Mouse (Mus musculus): Measurements from ENCODE around the gene Ankrd34b. TPM values are rescaled to one million over a fixed set of nuclear protein-coding genes. Genes with fewer than 3 reads are reported as not detected.

Gene Ankrd34b
- polyA plus RNA-seq (2021; fragmentation: Nextera tagmentation), result 6.7 and 12.1 TPM in 2 replicates
- long read RNA-seq, experiment 1, full-length matches to known transcripts, result 6 of 12 reads
- long read RNA-seq, experiment 1, partial matches to known transcripts, result 0 of 12 reads
- long read RNA-seq, experiment 1, other reads (novel, unspliced or antisense), result 6 of 12 reads
- long read RNA-seq, experiment 2, full-length matches to known transcripts, result 1 of 9 reads
- long read RNA-seq, experiment 2, partial matches to known transcripts, result 5 of 9 reads
- long read RNA-seq, experiment 2, other reads (novel, unspliced or antisense), result 3 of 9 reads

GRCm38 (mm10) chr13:92425758-92426264 is at the start of gene Ankrd34b:
Gene Ankrd34b (plus strand): TSS chr13:92425896.

GRCm38 (mm10) chr13:92483852-92484463 is 58.3 kb downstream of the Ankrd34b start, which contains the start of gene Fam151b:
Gene Fam151b (minus strand): TSS chr13:92484015.

Other genes starting within 250 kb of the Ankrd34b start
- not detected in 2 replicates for gene Gm20379, start 119.9 kb upstream of the Ankrd34b start, polyA plus RNA-seq (2021; fragmentation: Nextera tagmentation)
- gene Dhfr, start 71.2 kb upstream of the Ankrd34b start, polyA plus RNA-seq (2021; fragmentation: Nextera tagmentation), result 2.1 TPM in 2 replicates
- 5.5 and 8.5 TPM in 2 replicates for gene Msh3, start 70.9 kb upstream of the Ankrd34b start, polyA plus RNA-seq (2021; fragmentation: Nextera tagmentation)
- gene Fam151b, start 58.1 kb downstream of the Ankrd34b start, polyA plus RNA-seq (2021; fragmentation: Nextera tagmentation), result 1.2 and 1.7 TPM in 2 replicates
- 1.5 and 1.9 TPM in 2 replicates for gene Zfyve16, start 105.0 kb downstream of the Ankrd34b start, polyA plus RNA-seq (2021; fragmentation: Nextera tagmentation)
- gene Spz1, start 150.3 kb downstream of the Ankrd34b start, polyA plus RNA-seq (2021; fragmentation: Nextera tagmentation), result not detected in 2 replicates
- gene Serinc5, start 185.2 kb downstream of the Ankrd34b start, polyA plus RNA-seq (2021; fragmentation: Nextera tagmentation), result 11.3 TPM in 2 replicates

Data from left cerebral cortex, adult 6 months (tissue).